Mouse (Mus musculus): Measurements from ENCODE around the gene Mybl2.
A peak's percentile ranks its signal among the peaks of the same experiment; 100 is the strongest.

Mybl2 gene

GRCm38 (mm10) chr2:163071590-163071989, 17.1 kb downstream of the Mybl2 start:
- DNase-seq (ENCODE audit: low read depth in 2 of 2, low spot score in 2 of 2), result no peak

GRCm38 (mm10) chr2:163073023-163073757, 18.7 kb downstream of the Mybl2 start:
- DNase-seq (ENCODE audit: low read depth in 2 of 2, low spot score in 2 of 2), result no peak

- DNase-seq (ENCODE audit: low read depth in 2 of 2, low spot score in 2 of 2), result no peak
Measured at GRCm38 (mm10) chr2:163074006-163074405, 19.5 kb downstream of the Mybl2 start.

- no peak for DNase-seq (ENCODE audit: low read depth in 2 of 2, low spot score in 2 of 2)
Measured at GRCm38 (mm10) chr2:163074808-163075207, 20.3 kb downstream of the Mybl2 start.

GRCm38 (mm10) chr2:163075234-163075633, 20.7 kb downstream of the Mybl2 start:
- no peak for DNase-seq (ENCODE audit: low read depth in 2 of 2, low spot score in 2 of 2)

- DNase-seq (ENCODE audit: low read depth in 2 of 2, low spot score in 2 of 2), result no peak
Measured at GRCm38 (mm10) chr2:163079041-163079440, 24.6 kb downstream of the Mybl2 start.

GRCm38 (mm10) chr2:163082591-163082990, 28.1 kb downstream of the Mybl2 start:
- DNase-seq (ENCODE audit: low read depth in 2 of 2, low spot score in 2 of 2), result no peak

GRCm38 (mm10) chr2:163084519-163084918, 30.0 kb downstream of the Mybl2 start:
- DNase-seq (ENCODE audit: low read depth in 2 of 2, low spot score in 2 of 2), result no peak

- DNase-seq (ENCODE audit: low read depth in 2 of 2, low spot score in 2 of 2), result no peak
Measured at GRCm38 (mm10) chr2:163085047-163085446, 30.6 kb downstream of the Mybl2 start.

- DNase-seq (ENCODE audit: low read depth in 2 of 2, low spot score in 2 of 2), result no peak
Measured at GRCm38 (mm10) chr2:163086561-163086960, 32.1 kb downstream of the Mybl2 start.

- no peak for DNase-seq (ENCODE audit: low read depth in 2 of 2, low spot score in 2 of 2)
Measured at GRCm38 (mm10) chr2:163087728-163088127, 33.2 kb downstream of the Mybl2 start, which contains the start of gene Gtsf1l. TSS of gene Gtsf1l (minus strand) at chr2:163087855.

- no peak for DNase-seq (ENCODE audit: low read depth in 2 of 2, low spot score in 2 of 2)
Measured at GRCm38 (mm10) chr2:163089475-163090123, 35.1 kb downstream of the Mybl2 start.

GRCm38 (mm10) chr2:163094909-163095308, 40.4 kb downstream of the Mybl2 start:
- DNase-seq (ENCODE audit: low read depth in 2 of 2, low spot score in 2 of 2), result no peak

- DNase-seq (ENCODE audit: low read depth in 2 of 2, low spot score in 2 of 2), result no peak
Measured at GRCm38 (mm10) chr2:163095784-163096183, 41.3 kb downstream of the Mybl2 start.

- DNase-seq (ENCODE audit: low read depth in 2 of 2, low spot score in 2 of 2), result no peak
Measured at GRCm38 (mm10) chr2:163099919-163100318, 45.4 kb downstream of the Mybl2 start.

GRCm38 (mm10) chr2:163100551-163100950, 46.1 kb downstream of the Mybl2 start:
- no peak for DNase-seq (ENCODE audit: low read depth in 2 of 2, low spot score in 2 of 2)

- peak; percentile 39 to 47 for DNase-seq (ENCODE audit: low read depth in 2 of 2, low spot score in 2 of 2)
Measured at GRCm38 (mm10) chr2:163101646-163102203, 47.2 kb downstream of the Mybl2 start.

- no peak for DNase-seq (ENCODE audit: low read depth in 2 of 2, low spot score in 2 of 2)
Measured at GRCm38 (mm10) chr2:163102216-163102615, 47.7 kb downstream of the Mybl2 start.

- no peak for DNase-seq (ENCODE audit: low read depth in 2 of 2, low spot score in 2 of 2)
Measured at GRCm38 (mm10) chr2:163102900-163103653, 48.6 kb downstream of the Mybl2 start.

- no peak for DNase-seq (ENCODE audit: low read depth in 2 of 2, low spot score in 2 of 2)
Measured at GRCm38 (mm10) chr2:163104086-163104770, 49.7 kb downstream of the Mybl2 start.

- no peak for DNase-seq (ENCODE audit: low read depth in 2 of 2, low spot score in 2 of 2)
Measured at GRCm38 (mm10) chr2:163108385-163108784, 53.9 kb downstream of the Mybl2 start.
